ENCODE assay signal across 8 mouse cellular contexts in genomic region chr15:28025447-28026166, GRCm38 (mm10). TPM values are rescaled to one million over a fixed set of nuclear protein-coding genes. Genes with fewer than 3 reads are reported as not detected.
DNase-seq lines count a peak whose midpoint lies in the region; ATAC-seq and TF ChIP-seq lines count a peak whose summit lies in the region.

Gene Trio (minus strand): TSS chr15:28025848.

- H3K9me3 ChIP-seq in forebrain, embryonic 10.5 days = no peaks in the 10 kb centered on the region
- no peaks in the 10 kb centered on the region for H3K9me3 ChIP-seq in heart, embryonic 14.5 days (ENCODE audit: control insufficient read depth, low read length)
- no peaks in the 10 kb centered on the region for H3K9me3 ChIP-seq in liver, embryonic 11.5 days (ENCODE audit: control insufficient read depth, low read length)

- WGBS in forebrain, embryonic 10.5 days = 4% methylated on average over 90 of the region's 94 CpGs
- under 1% methylated on average over 84 of the region's 94 CpGs for WGBS in heart, embryonic 14.5 days
- WGBS in liver, embryonic 11.5 days = under 1% methylated on average over 89 of the region's 94 CpGs

- peak within 1 kb of the TSS; percentile 99 for H3ac ChIP-seq in myocyte (ENCODE audit: control insufficient read depth, insufficient read length)

- peak; percentile 96 for DNase-seq in 3T3-L1 (ENCODE audit: low read depth, low spot score)
- DNase-seq in brain, adult 2 months (ENCODE audit: low read depth, low spot score) = peak; percentile 98
- DNase-seq in forebrain, embryonic 10.5 days (ENCODE audit: extremely low spot score, low spot score) = peak; percentile 98
- peak; percentile 99 for DNase-seq in kidney, postnatal 10 days
- DNase-seq in liver, embryonic 11.5 days (ENCODE audit: low spot score) = peak; percentile 94
- peak; percentile 81 to 89 for DNase-seq in spleen, postnatal 4 days (ENCODE audit: low spot score in 2 of 2)

- H3K36me3 ChIP-seq in forebrain, embryonic 10.5 days (replicated peaks) = no peaks in the 10 kb centered on the region
- H3K36me3 ChIP-seq in heart, embryonic 14.5 days (ENCODE audit: control insufficient read depth, insufficient read depth, low read length) = no peaks in the 10 kb centered on the region
- H3K36me3 ChIP-seq in liver, embryonic 11.5 days (ENCODE audit: control insufficient read depth, insufficient read depth, low read length) = no peaks in the 10 kb centered on the region
- no peaks in the 10 kb centered on the region for H3K36me3 ChIP-seq in myocyte (ENCODE audit: control insufficient read depth, insufficient read depth)

- peak within 1 kb of the TSS; percentile 96 for H3K27ac ChIP-seq in forebrain, embryonic 10.5 days
- H3K27ac ChIP-seq in heart, embryonic 14.5 days (replicated peaks in 1 of 2; ENCODE audit: control insufficient read depth in 1 of 2, insufficient read depth in 1 of 2, low read depth in 2 of 2, low read length in 2 of 2) = peak within 1 kb of the TSS; percentile 96 to 98
- peak within 1 kb of the TSS; percentile 86 for H3K27ac ChIP-seq in liver, embryonic 11.5 days (ENCODE audit: low read depth, low read length)

- peak within 1 kb of the TSS; percentile 97 for H3K9ac ChIP-seq in heart, embryonic 14.5 days (ENCODE audit: low read length)
- H3K9ac ChIP-seq in liver, embryonic 11.5 days (ENCODE audit: low read depth, low read length) = peak within 1 kb of the TSS; percentile 74

- peaks cover 48% of the 10 kb centered on the region for H3K4me1 ChIP-seq in forebrain, embryonic 10.5 days
- peaks cover 19 to 33% of the 10 kb centered on the region in 2 experiments for H3K4me1 ChIP-seq in heart, embryonic 14.5 days (ENCODE audit: control insufficient read depth in 2 of 2, insufficient read depth in 2 of 2, low read length in 2 of 2)
- peaks cover 15% of the 10 kb centered on the region for H3K4me1 ChIP-seq in liver, embryonic 11.5 days (replicated peaks; ENCODE audit: control insufficient read depth, insufficient read depth, low read length)

- peaks cover 43% of the 10 kb centered on the region for H3K79me2 ChIP-seq in myocyte (ENCODE audit: control insufficient read depth, insufficient read depth)

- peak within 1 kb of the TSS; percentile 82 for H3K4me2 ChIP-seq in heart, embryonic 14.5 days (ENCODE audit: low read length)
- H3K4me2 ChIP-seq in liver, embryonic 11.5 days = peak within 1 kb of the TSS; percentile 91
- peak within 1 kb of the TSS; percentile 95 for H3K4me2 ChIP-seq in myocyte (ENCODE audit: low read depth)

- peak within 1 kb of the TSS; percentile 98 for H3K4me3 ChIP-seq in forebrain, embryonic 10.5 days
- H3K4me3 ChIP-seq in heart, embryonic 14.5 days (ENCODE audit: control insufficient read depth in 1 of 2, insufficient read depth in 1 of 2, low read depth in 1 of 2, low read length in 2 of 2) = peak within 1 kb of the TSS; percentile 68 to 96
- H3K4me3 ChIP-seq in liver, embryonic 11.5 days (ENCODE audit: low read depth, low read length) = peak within 1 kb of the TSS; percentile 81
- H3K4me3 ChIP-seq in myocyte = peak within 1 kb of the TSS; percentile 62

- H3K27me3 ChIP-seq in forebrain, embryonic 10.5 days (ENCODE audit: poor library complexity, severe bottlenecking) = peaks cover 13% of the 10 kb centered on the region
- H3K27me3 ChIP-seq in heart, embryonic 14.5 days (ENCODE audit: control insufficient read depth, insufficient read depth, low read length) = no peaks in the 10 kb centered on the region
- H3K27me3 ChIP-seq in liver, embryonic 11.5 days (replicated peaks; ENCODE audit: control insufficient read depth, insufficient read depth, low read length) = peaks cover 33% of the 10 kb centered on the region
- no peaks in the 10 kb centered on the region for H3K27me3 ChIP-seq in myocyte (ENCODE audit: control insufficient read depth, insufficient read depth, insufficient read length)

- TF ChIP-seq POLR2A in myocyte (IDR thresholded peaks at IDR 0.05; ENCODE audit: insufficient read length, low read depth) = no peak

- peak; percentile 97 for ATAC-seq in heart, embryonic 14.5 days (ENCODE audit: insufficient number of reproducible peaks, insufficient read depth, low FRiP score, low read depth)
- ATAC-seq in liver, embryonic 11.5 days (replicated peaks; ENCODE audit: low FRiP score) = peak; percentile 93

TF ChIP-seq in myocyte, 11 proteins besides CTCF, POLR2A, EP300 and RAD21:
- no peak for TF ChIP-seq MYOG (IDR thresholded peaks at IDR 0.05; ENCODE audit: control insufficient read depth in 1 of 3, insufficient read depth in 1 of 3, insufficient read length in 2 of 3, low read depth in 2 of 3)
- no peak for TF ChIP-seq SRF (IDR thresholded peaks at IDR 0.05; ENCODE audit: control insufficient read depth, insufficient read length, low read depth)
- no peak for TF ChIP-seq USF1 (IDR thresholded peaks at IDR 0.05; ENCODE audit: low read depth)
- TF ChIP-seq REST (IDR thresholded peaks at IDR 0.05; ENCODE audit: insufficient read depth, insufficient read length) = no peak
- TF ChIP-seq E2F4 (IDR thresholded peaks at IDR 0.05; ENCODE audit: insufficient read depth) = no peak
- TF ChIP-seq MAX (IDR thresholded peaks at IDR 0.05; ENCODE audit: low read depth) = no peak
- TF ChIP-seq TCF12 (IDR thresholded peaks at IDR 0.05; ENCODE audit: insufficient read depth, poor library complexity, severe bottlenecking) = no peak
- TF ChIP-seq CEBPB (IDR thresholded peaks at IDR 0.05; ENCODE audit: insufficient read depth, poor library complexity, severe bottlenecking) = no peak
- TF ChIP-seq POLR2AphosphoS2 (IDR thresholded peaks at IDR 0.05; ENCODE audit: insufficient read length, low read depth) = no peak
- TF ChIP-seq TCF3 (IDR thresholded peaks at IDR 0.05; ENCODE audit: insufficient read length, low read depth) = no peak
- TF ChIP-seq MYOD1 (IDR thresholded peaks at IDR 0.05; ENCODE audit: control insufficient read depth in 1 of 3, insufficient read length in 2 of 3, low read depth in 2 of 3) = no peak
TF ChIP-seq in myocyte: peak in this region for 0.

RNA-seq across cellular contexts. Expression of gene Trio, which starts in this region (rescaled TPM):
- polyA plus RNA-seq in forebrain, embryonic 10.5 days (2016; fragmentation: Nextera tagmentation; extraction: Ambion mirVana) = 22.7 and 29.2 TPM in 2 replicates
- polyA plus RNA-seq in heart, embryonic 14.5 days (2014; fragmentation: Nextera tagmentation; extraction: Ambion mirVana) = 23.8 and 29.4 TPM in 2 replicates
- 9.4 and 14.0 TPM in 2 replicates for polyA plus RNA-seq in liver, embryonic 11.5 days (2014; fragmentation: Nextera tagmentation; extraction: Ambion mirVana)
- 56.3 TPM for polyA plus RNA-seq in myocyte (2012; fragmentation: generic; extraction: Trizol)

Comparison
In these comparisons a context has a peak if more than half of its experiments do, and no peak if none do; other contexts are left out.
1. Peak in every context shown above with its lines: DNase-seq, ATAC-seq, H3K4me3 ChIP-seq and H3K27ac ChIP-seq.